Comparison of ENCODE assay signal across 9 mouse cellular contexts in the genomic region with DNA sequence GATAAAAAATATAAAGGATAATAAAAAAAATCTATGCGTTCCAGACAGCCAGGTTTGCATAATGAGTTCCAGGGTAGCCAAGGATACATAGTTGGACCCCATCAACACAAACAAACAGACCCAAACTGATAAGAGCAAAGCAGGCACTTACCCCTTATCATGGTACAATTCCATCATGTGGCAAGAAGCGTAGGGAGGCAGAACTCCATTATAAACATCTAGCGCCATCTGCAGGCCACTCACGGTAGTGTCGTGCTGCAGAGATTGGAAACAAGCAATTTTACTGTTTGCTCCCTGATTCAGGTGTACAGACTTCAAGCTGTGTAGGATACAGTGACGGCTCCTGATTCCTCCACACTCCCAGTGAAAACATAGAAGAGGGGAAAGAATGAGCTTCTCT. TPM values are rescaled to one million over a fixed set of nuclear protein-coding genes. Genes with fewer than 3 reads are reported as not detected.
DNase-seq lines count a peak whose midpoint lies in the region; TF ChIP-seq lines count a peak whose summit lies in the region.
"Had no signal": no experiment of that assay in that cellular context is flagged by ENCODE, and none has a peak within 500 bp of the region (broad histone marks: within the 10 kb centered on the region; RNA-seq: fewer than 3 reads in every experiment).

No protein-coding gene starts in this region.

- H3K9ac ChIP-seq in ES-Bruce4 (ENCODE audit: low read depth, poor library complexity, severe bottlenecking): no peak overlapping the region
- H3K9ac ChIP-seq: hindbrain, embryonic 15.5 days had no signal

- no peaks in the 10 kb centered on the region for H3K36me3 ChIP-seq in ES-Bruce4 (ENCODE audit: control insufficient read depth, insufficient read depth, low read length, poor library complexity, severe bottlenecking)
- H3K36me3 ChIP-seq: hindbrain, embryonic 15.5 days had no signal

- H3K4me1 ChIP-seq in ES-Bruce4 (ENCODE audit: control insufficient read depth, insufficient read depth, low read length): no peaks in the 10 kb centered on the region
- H3K4me1 ChIP-seq: hindbrain, embryonic 15.5 days had no signal

- TF ChIP-seq EP300 in ES-Bruce4 (IDR thresholded peaks at IDR 0.05; ENCODE audit: insufficient read depth, low read depth, low read length): no peak

- no peaks in the 10 kb centered on the region for H3K9me3 ChIP-seq in ES-Bruce4 (replicated peaks; ENCODE audit: control insufficient read depth, insufficient read depth, low read length, poor library complexity, severe bottlenecking)
- H3K9me3 ChIP-seq: hindbrain, embryonic 15.5 days had no signal

- H3K4me3 ChIP-seq in ES-Bruce4 (ENCODE audit: low read depth, low read length): no peak overlapping the region
- H3K4me3 ChIP-seq: hindbrain, embryonic 15.5 days had no signal

- peak; percentile 86 for DNase-seq in 3T3-L1 (ENCODE audit: low read depth, low spot score)
- peak; percentile 59 for DNase-seq in c-Kit-positive CD71-positive TER-119-negative erythroid progenitor cells, embryonic 14.5 days (ENCODE audit: low read depth)
- DNase-seq in frontal cortex, postnatal 10 days (ENCODE audit: low spot score in 2 of 2): peak; percentile 20 to 61
- DNase-seq in kidney, postnatal 36 days: peak; percentile 74 to 89
- DNase-seq in lung, adult 18-20 months: peak; percentile 39 to 49
- DNase-seq in right cerebral cortex, postnatal 25 days: peak; percentile 67
- DNase-seq in urinary bladder, postnatal 36 days (ENCODE audit: low spot score in 2 of 2): peak; percentile 54 to 67

- peak; percentile 77 for TF ChIP-seq CTCF in ES-Bruce4 (IDR thresholded peaks at IDR 0.05; ENCODE audit: low read depth, low read length)

- no peak for TF ChIP-seq POLR2A in ES-Bruce4 (IDR thresholded peaks at IDR 0.05; ENCODE audit: insufficient read depth, low read length)

- H3K27ac ChIP-seq in ES-Bruce4 (ENCODE audit: insufficient read depth, low read length): no peak overlapping the region
- H3K27ac ChIP-seq: hindbrain, embryonic 15.5 days had no signal

- no peaks in the 10 kb centered on the region for H3K27me3 ChIP-seq in ES-Bruce4 (ENCODE audit: control insufficient read depth, insufficient read depth, low read length, poor library complexity, severe bottlenecking)
- H3K27me3 ChIP-seq: hindbrain, embryonic 15.5 days had no signal

RNA-seq across cellular contexts. Expression of a gene that starts 30.8 kb away (rescaled TPM):
- polyA plus RNA-seq in ES-Bruce4 (2011; ENCODE audit: insufficient read depth, insufficient read length, low read depth, missing spikeins): 2.2 and 3.1 TPM in 2 replicates

RNA-seq across cellular contexts. Expression of a gene that starts 44.0 kb away (rescaled TPM):
- polyA plus RNA-seq in ES-Bruce4 (2011; ENCODE audit: insufficient read depth, insufficient read length, low read depth, missing spikeins): 110 and 119 TPM in 2 replicates
